Mouse (Mus musculus): ENCODE data around the gene Adcy1.

DNA sequence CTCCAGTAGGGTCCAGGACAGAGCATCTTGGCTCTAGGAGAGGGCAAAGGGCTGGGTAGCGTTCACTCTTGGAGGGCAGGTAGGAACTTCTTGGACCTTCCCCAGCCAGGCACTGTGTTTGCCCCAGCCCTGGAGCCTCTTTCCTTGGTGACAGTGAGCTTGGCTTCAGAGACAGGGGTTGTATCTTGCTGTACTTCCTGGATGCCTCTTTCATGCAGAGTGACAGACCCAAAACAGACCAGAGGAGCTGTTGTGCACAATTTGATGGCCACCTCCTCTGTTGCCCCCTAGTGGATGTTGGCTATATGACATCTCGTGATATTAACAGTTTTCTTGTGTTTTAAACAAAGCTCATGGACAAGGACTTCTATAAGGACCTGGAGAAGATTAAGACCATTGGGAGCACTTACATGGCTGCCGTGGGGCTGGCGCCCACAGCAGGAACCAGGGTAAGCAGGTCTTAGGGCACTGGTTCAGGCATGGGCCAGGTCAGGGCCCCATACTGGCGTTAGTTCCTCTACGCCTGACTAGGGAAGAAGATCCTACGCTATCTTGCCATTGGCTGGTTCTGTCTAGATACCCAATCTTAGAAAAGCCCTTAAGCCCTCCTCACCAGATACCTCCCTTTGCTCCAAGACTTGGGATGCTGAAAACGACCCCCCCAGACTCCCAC, 98.3 kb downstream of the Adcy1 start:
- TF ChIP-seq CTCF (IDR thresholded peaks at IDR 0.05; ENCODE audit: low read depth, low read length) (peak; percentile 52), POLR2A (IDR thresholded peaks at IDR 0.05; ENCODE audit: extremely low read depth, insufficient read depth, low read length) (no peak)

Data from liver, adult 2 months (tissue).